Mouse (Mus musculus): ENCODE results near the gene Abhd4.

Abhd4 gene

GRCm38 (mm10) chr14:54239002-54239736 lies 14.8 kb upstream of the Abhd4 start:
- peak; percentile 80 to 82 for DNase-seq

- no peak for DNase-seq
Measured at GRCm38 (mm10) chr14:54240542-54240941, 13.4 kb upstream of the Abhd4 start.

GRCm38 (mm10) chr14:54244183-54244582 lies 9.8 kb upstream of the Abhd4 start:
- no peak for DNase-seq

- no peak for DNase-seq
Measured at GRCm38 (mm10) chr14:54246232-54246631, 7.8 kb upstream of the Abhd4 start.

- DNase-seq: no peak
Measured at GRCm38 (mm10) chr14:54249326-54249725, 4.7 kb upstream of the Abhd4 start.

- DNase-seq: no peak
Measured at GRCm38 (mm10) chr14:54250122-54250521, 3.9 kb upstream of the Abhd4 start.

GRCm38 (mm10) chr14:54254670-54255202 lies 748 bp downstream of the Abhd4 start:
- DNase-seq: no peak

GRCm38 (mm10) chr14:54258131-54258670 lies 4.2 kb downstream of the Abhd4 start:
- DNase-seq: no peak

GRCm38 (mm10) chr14:54259003-54259721 lies 5.2 kb downstream of the Abhd4 start:
- peak; percentile 83 to 90 for DNase-seq

- DNase-seq: no peak
Measured at GRCm38 (mm10) chr14:54259722-54260085, 5.7 kb downstream of the Abhd4 start.

- peak in 1 of 2 experiments; percentile 16 for DNase-seq
Measured at GRCm38 (mm10) chr14:54260196-54260595, 6.2 kb downstream of the Abhd4 start.

- DNase-seq: no peak
Measured at GRCm38 (mm10) chr14:54261386-54261785, 7.4 kb downstream of the Abhd4 start.

GRCm38 (mm10) chr14:54262622-54263021 lies 8.6 kb downstream of the Abhd4 start:
- DNase-seq: no peak

- DNase-seq: no peak
Measured at GRCm38 (mm10) chr14:54263099-54263498, 9.1 kb downstream of the Abhd4 start.

- no peak for DNase-seq
Measured at GRCm38 (mm10) chr14:54264231-54264630, 10.2 kb downstream of the Abhd4 start.

- DNase-seq: no peak
Measured at GRCm38 (mm10) chr14:54265093-54265492, 11.1 kb downstream of the Abhd4 start.

GRCm38 (mm10) chr14:54265951-54266350 lies 12.0 kb downstream of the Abhd4 start:
- no peak for DNase-seq

GRCm38 (mm10) chr14:54267966-54268365 lies 14.0 kb downstream of the Abhd4 start:
- no peak for DNase-seq

GRCm38 (mm10) chr14:54269566-54269965 lies 15.6 kb downstream of the Abhd4 start:
- DNase-seq: no peak

- no peak for DNase-seq
Measured at GRCm38 (mm10) chr14:54270413-54270812, 16.4 kb downstream of the Abhd4 start.

GRCm38 (mm10) chr14:54271976-54272606 lies 18.1 kb downstream of the Abhd4 start:
- no peak for DNase-seq

- no peak for DNase-seq
Measured at GRCm38 (mm10) chr14:54272696-54273095, 18.7 kb downstream of the Abhd4 start.

- DNase-seq: no peak
Measured at GRCm38 (mm10) chr14:54276446-54276845, 22.5 kb downstream of the Abhd4 start.
